Mouse (Mus musculus) liver, embryonic 11.5 days (tissue): ENCODE measurements around the gene Foxp1. TPM values are rescaled to one million over a fixed set of nuclear protein-coding genes. Genes with fewer than 3 reads are reported as not detected.

ENCODE experiments used
- ATAC-seq: fragments of 200-750 bp; cut with Nextera tagmentation; replicated peaks from 2 replicates; pipeline ENCODE4 v1.8.0; 2017; ENCODE audit warnings: moderate number of reproducible peaks, mild to moderate bottlenecking, moderate TSS enrichment, moderate library complexity; ENCODE audit not compliant: low FRiP score
- DNase-seq: peaks from one replicate; pipeline ENCODE4 v3.0.0-alpha.2; 2017; ENCODE audit warnings: low spot score
- H3K27ac ChIP-seq: fragments of 300-500 bp; sonication (generic); 2 replicates; pipeline ENCODE4 v1.5.1; 2014; ENCODE audit warnings: mild to moderate bottlenecking, low read depth, low read length, control low read depth
- H3K27me3 ChIP-seq: fragments of 300-500 bp; sonication (generic); replicated peaks from 2 replicates; pipeline ENCODE4 v1.6.1; 2014; ENCODE audit warnings: low read length, mixed read lengths; ENCODE audit not compliant: control insufficient read depth, insufficient read depth
- H3K36me3 ChIP-seq: fragments of 300-500 bp; sonication (generic); 2 replicates; pipeline ENCODE4 v1.6.1; 2014; ENCODE audit warnings: mild to moderate bottlenecking, low read length, moderate library complexity, mixed read lengths; ENCODE audit not compliant: control insufficient read depth, insufficient read depth
- H3K4me1 ChIP-seq: fragments of 300-500 bp; sonication (generic); replicated peaks from 2 replicates; pipeline ENCODE4 v1.6.1; 2014; ENCODE audit warnings: low read length, mixed read lengths; ENCODE audit not compliant: control insufficient read depth, insufficient read depth
- H3K4me2 ChIP-seq: fragments of 300-500 bp; sonication (generic); 2 replicates; pipeline ENCODE4 v1.6.1; 2014; ENCODE audit warnings: mild to moderate bottlenecking, control low read depth, moderate library complexity
- H3K4me3 ChIP-seq: fragments of 300-500 bp; sonication (generic); 2 replicates; pipeline ENCODE4 v1.5.1; 2014; ENCODE audit warnings: low read depth, low read length, control low read depth
- H3K9ac ChIP-seq: fragments of 300-500 bp; sonication (generic); 2 replicates; pipeline ENCODE4 v1.6.1; 2014; ENCODE audit warnings: low read depth, low read length, control low read depth
- H3K9me3 ChIP-seq: fragments of 300-500 bp; sonication (generic); 2 replicates; pipeline ENCODE4 v1.6.1; 2016; ENCODE audit warnings: low read length, inconsistent platforms, mixed read lengths; ENCODE audit not compliant: control insufficient read depth
- WGBS: fragments of 180-500 bp; shearing (Covaris S2); extraction: QIAGEN DNeasy Blood & Tissue Kit; methylation state at CpG from one replicate; pipeline ENCODE4 v1.1.7; 2014; 5-methylcytosine and 5-hydroxymethylcytosine counted together
- polyA plus RNA-seq: library from polyadenylated mRNA; unstranded; fragments of >200 nt; fragmentation: Nextera tagmentation; extraction: Ambion mirVana; gene quantifications from 2 replicates; pipeline ENCODE4 v1.2.1, GENCODE M21; 2014

Foxp1 gene
- polyA plus RNA-seq, 1 experiment from 2014 or later, result 62.1 TPM

DNA sequence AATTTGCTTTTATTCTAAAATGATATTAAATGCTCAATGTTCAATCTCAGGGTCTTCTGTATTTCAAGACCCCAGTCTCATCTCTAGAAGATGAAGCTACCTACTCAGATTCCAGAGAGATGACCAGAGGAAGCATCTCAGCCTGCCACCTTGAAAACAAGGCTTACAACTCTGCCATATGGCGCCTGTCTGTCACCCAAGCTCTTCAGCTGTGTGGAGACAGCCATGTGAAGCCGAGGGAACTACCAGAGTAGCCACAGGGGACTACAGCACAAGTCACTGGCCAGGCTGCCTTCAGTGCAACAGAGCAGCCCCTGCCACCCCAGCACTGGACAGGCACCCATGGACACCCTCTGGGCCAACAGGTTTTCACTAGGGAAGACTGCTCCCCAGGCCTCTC, 145.4 kb downstream of the Foxp1 start:
- no peaks in the 10 kb centered on the region for H3K27me3 ChIP-seq
- H3K4me3 ChIP-seq, result no peak overlapping the region
- H3K9me3 ChIP-seq, result no peaks in the 10 kb centered on the region
- DNase-seq, result no peak
- ATAC-seq, result no peak
- H3K4me2 ChIP-seq, result no peak overlapping the region
- no peak overlapping the region for H3K27ac ChIP-seq
- WGBS, result 62% methylated on average over 2 of the region's 2 CpGs
- no peaks in the 10 kb centered on the region for H3K36me3 ChIP-seq
- no peak overlapping the region for H3K9ac ChIP-seq
- H3K4me1 ChIP-seq, result peaks cover 6% of the 10 kb centered on the region; the same call in 1 of the 2 replicates

DNA sequence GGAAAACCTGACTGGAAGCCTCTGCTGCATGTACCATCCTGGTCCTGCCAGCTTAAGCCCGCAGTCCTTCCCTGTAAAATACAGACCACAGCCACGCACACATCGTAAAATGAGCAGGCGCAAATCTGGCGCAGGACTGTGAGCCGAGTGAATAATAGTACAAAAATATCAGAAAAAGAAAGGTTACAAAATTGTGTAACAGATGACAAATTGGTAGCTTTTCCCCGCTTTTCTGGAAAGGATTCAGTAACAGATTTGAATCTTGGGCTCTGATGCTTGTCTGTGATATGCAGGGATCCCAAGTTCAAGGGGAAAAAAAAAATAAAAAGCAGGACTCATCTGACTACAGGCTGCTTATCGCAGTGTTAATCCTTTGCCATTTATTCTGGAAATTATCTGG, 145.8 kb downstream of the Foxp1 start:
- H3K4me1 ChIP-seq, result peaks cover 6% of the 10 kb centered on the region; the same call in 1 of the 2 replicates
- no peaks in the 10 kb centered on the region for H3K9me3 ChIP-seq
- DNase-seq (no peak), ATAC-seq (no peak)
- H3K4me2 ChIP-seq, result no peak overlapping the region
- no peak overlapping the region for H3K27ac ChIP-seq
- H3K27me3 ChIP-seq, result no peaks in the 10 kb centered on the region
- H3K36me3 ChIP-seq, result no peaks in the 10 kb centered on the region
- WGBS, result 83% methylated on average over 8 of the region's 8 CpGs
- H3K9ac ChIP-seq, result no peak overlapping the region
- no peak overlapping the region for H3K4me3 ChIP-seq

DNA sequence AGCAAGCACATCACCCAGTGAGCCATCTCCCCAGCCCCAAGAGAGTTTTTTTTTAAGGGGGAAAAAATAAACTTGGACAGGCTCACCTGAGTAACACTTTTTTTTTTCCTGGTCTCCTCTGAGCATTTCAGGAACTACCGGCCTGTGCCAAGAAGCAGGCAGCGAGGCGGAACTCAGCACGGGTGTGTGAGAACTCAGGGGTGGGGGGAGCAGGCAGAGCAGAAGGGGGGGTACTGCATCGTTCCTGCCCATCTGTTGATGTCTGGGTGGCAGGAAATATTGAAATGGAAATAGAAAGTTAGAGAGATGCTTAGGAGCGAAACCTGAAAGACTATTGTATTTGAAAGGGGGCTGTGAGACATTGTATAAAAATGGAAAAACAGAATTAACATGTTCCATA, 146.7 kb downstream of the Foxp1 start:
- Histone ChIP-seq H3K4me3 (no peak overlapping the region), H3K9ac (no peak overlapping the region), H3K27me3 (no peaks in the 10 kb centered on the region), H3K27ac (no peak overlapping the region), H3K4me2 (no peak overlapping the region), H3K36me3 (no peaks in the 10 kb centered on the region), H3K4me1 (peaks cover 6% of the 10 kb centered on the region; the same call in 1 of the 2 replicates), H3K9me3 (no peaks in the 10 kb centered on the region)
- no peak for ATAC-seq
- 76% methylated on average over 6 of the region's 6 CpGs for WGBS
- no peak for DNase-seq

DNA sequence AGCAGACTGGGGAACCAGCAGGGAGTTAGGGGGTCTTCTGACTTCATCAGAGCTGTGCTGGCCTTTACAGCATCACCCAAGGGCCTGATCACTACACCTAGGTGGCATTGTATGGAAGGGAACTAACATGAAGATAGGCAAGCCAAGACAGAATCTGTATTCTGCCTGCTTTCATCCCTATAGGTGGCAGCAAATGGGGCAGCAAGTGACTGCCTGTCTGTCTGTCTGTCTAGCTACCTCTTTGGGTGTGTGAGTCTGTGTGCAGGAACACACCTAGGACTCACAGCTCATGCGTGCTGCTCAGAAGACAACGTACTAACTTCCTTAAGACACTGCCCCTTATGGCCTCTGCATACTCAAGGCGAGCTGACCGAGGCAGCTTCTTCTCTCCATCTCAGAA, 147.1 kb downstream of the Foxp1 start:
- H3K9ac ChIP-seq, result no peak overlapping the region
- H3K9me3 ChIP-seq, result no peaks in the 10 kb centered on the region
- 74% methylated on average over 4 of the region's 4 CpGs for WGBS
- no peaks in the 10 kb centered on the region for H3K27me3 ChIP-seq
- H3K4me1 ChIP-seq, result peaks cover 6% of the 10 kb centered on the region; the same call in 1 of the 2 replicates
- H3K4me2 ChIP-seq, result no peak overlapping the region
- no peak overlapping the region for H3K4me3 ChIP-seq
- H3K36me3 ChIP-seq, result no peaks in the 10 kb centered on the region
- ATAC-seq (no peak), DNase-seq (no peak)
- H3K27ac ChIP-seq, result no peak overlapping the region

DNA sequence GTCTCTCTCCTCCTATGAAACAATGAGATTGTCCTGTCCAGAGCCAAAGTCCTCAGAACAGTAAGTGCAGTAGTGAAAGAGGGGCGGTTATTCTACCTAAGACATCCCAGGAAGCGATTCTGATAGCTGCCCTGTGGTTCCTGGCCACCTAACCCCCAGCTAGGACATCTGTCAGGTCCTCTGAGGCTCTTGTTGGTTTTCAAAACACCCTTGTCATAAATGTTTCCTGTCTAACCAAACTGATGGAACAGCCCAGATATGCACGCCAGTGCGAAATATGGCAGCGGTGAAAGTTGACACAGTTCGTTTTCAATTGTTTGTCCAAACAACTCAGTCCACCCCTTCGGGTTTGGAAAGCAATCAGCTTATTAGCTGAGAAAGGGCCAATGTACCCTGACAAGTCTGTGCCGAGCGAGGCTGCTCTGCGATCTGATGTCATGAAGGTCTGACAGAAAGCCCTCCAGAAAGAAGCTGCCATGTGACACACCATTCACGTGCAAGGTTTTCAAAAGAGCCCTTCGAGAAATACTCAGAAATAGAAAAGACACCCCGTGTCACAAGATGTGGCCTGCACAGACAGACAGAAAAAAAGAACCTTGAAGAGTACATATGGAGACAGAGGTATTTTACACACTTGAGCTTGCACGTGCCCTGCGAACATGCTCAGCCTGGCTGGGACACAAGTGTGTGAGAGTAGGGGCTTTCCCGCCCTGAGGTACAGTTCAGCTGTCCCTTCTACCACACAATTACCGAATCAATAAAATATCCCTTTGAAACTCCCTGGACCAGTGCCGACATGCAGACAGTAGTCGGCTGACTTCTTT, 147.9 kb downstream of the Foxp1 start:
- H3K9ac ChIP-seq, result no peak overlapping the region
- no peaks in the 10 kb centered on the region for H3K36me3 ChIP-seq
- WGBS, result 78% methylated on average over 19 of the region's 19 CpGs
- no peak overlapping the region for H3K4me3 ChIP-seq
- DNase-seq (no peak), ATAC-seq (no peak)
- no peak overlapping the region for H3K27ac ChIP-seq
- H3K4me1 ChIP-seq, result peaks cover 6% of the 10 kb centered on the region; the same call in 1 of the 2 replicates
- H3K9me3 ChIP-seq, result no peaks in the 10 kb centered on the region
- no peak overlapping the region for H3K4me2 ChIP-seq
- no peaks in the 10 kb centered on the region for H3K27me3 ChIP-seq

DNA sequence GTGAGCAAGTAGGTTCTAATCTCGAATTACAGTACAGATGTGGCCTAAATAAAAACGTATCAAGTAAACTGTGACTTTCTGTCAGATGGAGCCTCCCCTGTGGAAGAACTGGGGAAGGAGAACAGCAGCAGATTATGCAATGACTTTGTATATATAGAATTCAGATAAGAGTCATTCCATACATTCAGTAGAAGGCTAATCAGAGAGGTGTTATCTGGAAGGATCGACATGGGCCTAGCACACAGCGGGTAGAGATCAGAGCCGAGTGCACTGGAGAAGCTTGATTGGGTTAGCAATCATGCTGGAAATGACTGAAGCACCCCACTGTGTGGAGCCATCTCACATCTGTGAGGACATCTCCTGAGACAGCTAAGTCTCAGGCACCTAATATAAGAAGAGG, 150.1 kb downstream of the Foxp1 start:
- Histone ChIP-seq H3K27me3 (no peaks in the 10 kb centered on the region), H3K27ac (no peak overlapping the region), H3K9me3 (no peaks in the 10 kb centered on the region), H3K4me3 (no peak overlapping the region), H3K4me2 (no peak overlapping the region), H3K36me3 (no peaks in the 10 kb centered on the region), H3K4me1 (peaks cover 8% of the 10 kb centered on the region; the same call in 1 of the 2 replicates), H3K9ac (no peak overlapping the region)
- DNase-seq, result no peak
- 64% methylated on average over 5 of the region's 5 CpGs for WGBS
- no peak for ATAC-seq

DNA sequence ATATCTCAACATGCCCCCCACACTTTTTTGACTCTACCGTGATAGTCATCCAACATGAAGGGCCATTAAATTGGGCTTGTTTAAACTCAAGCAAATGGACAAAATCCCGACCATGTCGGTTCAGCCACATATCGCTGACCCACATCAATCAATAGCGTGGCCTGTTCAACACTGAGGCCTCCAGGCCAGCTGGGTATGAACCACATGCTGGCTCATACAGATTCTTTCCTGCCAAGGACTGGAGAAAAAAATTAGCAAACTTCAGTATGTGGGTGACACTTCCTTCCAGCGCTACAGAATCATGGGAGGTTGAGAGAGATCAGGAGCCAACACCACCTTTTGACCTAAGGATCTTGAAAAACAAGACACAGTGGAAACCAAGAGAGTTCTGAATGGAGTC, 150.5 kb downstream of the Foxp1 start:
- Histone ChIP-seq H3K4me1 (peaks cover 8% of the 10 kb centered on the region; the same call in 1 of the 2 replicates), H3K27ac (no peak overlapping the region), H3K36me3 (no peaks in the 10 kb centered on the region), H3K4me2 (no peak overlapping the region), H3K27me3 (no peaks in the 10 kb centered on the region), H3K4me3 (no peak overlapping the region), H3K9me3 (no peaks in the 10 kb centered on the region), H3K9ac (no peak overlapping the region)
- no peak for DNase-seq
- WGBS, result 78% methylated on average over 6 of the region's 6 CpGs
- no peak for ATAC-seq

DNA sequence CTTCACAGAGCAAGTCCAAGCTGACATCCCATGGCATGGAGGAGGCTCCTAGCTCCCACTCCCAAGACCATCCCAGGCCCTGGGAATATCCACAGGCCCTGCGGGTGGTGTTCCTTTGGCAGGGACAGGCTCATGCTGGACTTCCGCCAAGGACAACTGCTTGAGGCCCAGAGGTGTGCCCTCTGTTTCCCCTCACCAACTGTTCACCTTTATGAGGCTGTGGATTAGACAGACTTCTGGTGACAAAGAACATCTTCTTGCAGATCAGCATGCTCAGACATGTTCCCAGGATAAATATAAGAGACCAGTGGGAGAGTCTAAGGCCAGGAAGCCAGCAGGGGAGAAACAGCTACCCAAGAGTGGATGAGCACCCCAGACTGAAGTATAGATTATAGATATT, 152.6 kb downstream of the Foxp1 start:
- Histone ChIP-seq H3K27me3 (no peaks in the 10 kb centered on the region), H3K27ac (no peak overlapping the region), H3K4me2 (no peak overlapping the region), H3K9me3 (no peaks in the 10 kb centered on the region), H3K9ac (no peak overlapping the region), H3K36me3 (no peaks in the 10 kb centered on the region), H3K4me3 (no peak overlapping the region), H3K4me1 (peaks cover 8% of the 10 kb centered on the region; the same call in 1 of the 2 replicates)
- WGBS, result 82% methylated on average over 2 of the region's 2 CpGs
- DNase-seq (no peak), ATAC-seq (no peak)

DNA sequence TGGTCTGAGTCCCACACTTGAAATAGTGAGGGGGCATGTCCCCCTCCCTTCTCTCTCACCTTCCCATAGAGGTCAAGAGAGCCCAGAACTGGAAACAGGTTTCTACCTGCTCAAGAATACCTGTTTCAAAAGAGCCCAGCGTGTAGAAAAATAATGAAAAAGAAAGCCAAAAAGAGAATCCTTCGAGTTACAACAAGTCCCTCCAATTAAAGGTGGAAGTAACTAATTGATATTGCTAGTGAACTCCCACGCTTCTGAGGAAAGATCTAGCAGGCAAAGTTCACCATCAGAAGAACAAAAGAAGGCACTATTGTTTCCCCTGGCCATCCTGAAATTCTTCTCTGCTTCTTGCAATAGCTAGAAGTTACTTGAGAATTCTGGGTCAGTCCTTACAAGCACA, 153.4 kb downstream of the Foxp1 start:
- no peaks in the 10 kb centered on the region for H3K9me3 ChIP-seq
- no peaks in the 10 kb centered on the region for H3K36me3 ChIP-seq
- WGBS, result 89% methylated on average over 3 of the region's 3 CpGs
- H3K9ac ChIP-seq, result no peak overlapping the region
- DNase-seq, result no peak
- no peak for ATAC-seq
- peaks cover 6% of the 10 kb centered on the region; the same call in 1 of the 2 replicates for H3K4me1 ChIP-seq
- no peak overlapping the region for H3K27ac ChIP-seq
- no peaks in the 10 kb centered on the region for H3K27me3 ChIP-seq
- no peak overlapping the region for H3K4me2 ChIP-seq
- no peak overlapping the region for H3K4me3 ChIP-seq
